Mouse (Mus musculus) ES-E14 (cell line): ENCODE results near the gene Gm17662.

Experiments
- CHD2 ChIP-seq: IDR thresholded peaks from 2 replicates; pipeline ENCODE4 v1.6.1; 2014; ENCODE audit warnings: mild to moderate bottlenecking, low read depth, low read length, inconsistent platforms
- HCFC1 ChIP-seq: IDR thresholded peaks from 2 replicates; pipeline ENCODE4 v1.6.1; 2012; ENCODE audit warnings: low read length, inconsistent platforms, borderline replicate concordance; ENCODE audit not compliant: insufficient read depth
- MAFK ChIP-seq: IDR thresholded peaks from 2 replicates; pipeline ENCODE4 v1.6.1; 2014; ENCODE audit warnings: mild to moderate bottlenecking, low read depth, low read length, inconsistent platforms; ENCODE audit not compliant: insufficient read depth
- ZNF384 ChIP-seq: IDR thresholded peaks from 2 replicates; pipeline ENCODE4 v1.6.1; 2012; ENCODE audit warnings: low read depth, low read length, inconsistent platforms

- TF ChIP-seq ZNF384 (no peak), HCFC1 (no peak), CHD2 (no peak), MAFK (no peak)
Observed at GRCm38 (mm10) chr4:104843546-104843945, 13.6 kb upstream of the Gm17662 start.
